Mouse (Mus musculus): ENCODE measurements around the gene Prkra. TPM values are rescaled to one million over a fixed set of nuclear protein-coding genes. Genes with fewer than 3 reads are reported as not detected.

The Prkra gene
- 10 to 100 TPM; 16.6 to 19.1 TPM for total RNA-seq (2021)

DNA sequence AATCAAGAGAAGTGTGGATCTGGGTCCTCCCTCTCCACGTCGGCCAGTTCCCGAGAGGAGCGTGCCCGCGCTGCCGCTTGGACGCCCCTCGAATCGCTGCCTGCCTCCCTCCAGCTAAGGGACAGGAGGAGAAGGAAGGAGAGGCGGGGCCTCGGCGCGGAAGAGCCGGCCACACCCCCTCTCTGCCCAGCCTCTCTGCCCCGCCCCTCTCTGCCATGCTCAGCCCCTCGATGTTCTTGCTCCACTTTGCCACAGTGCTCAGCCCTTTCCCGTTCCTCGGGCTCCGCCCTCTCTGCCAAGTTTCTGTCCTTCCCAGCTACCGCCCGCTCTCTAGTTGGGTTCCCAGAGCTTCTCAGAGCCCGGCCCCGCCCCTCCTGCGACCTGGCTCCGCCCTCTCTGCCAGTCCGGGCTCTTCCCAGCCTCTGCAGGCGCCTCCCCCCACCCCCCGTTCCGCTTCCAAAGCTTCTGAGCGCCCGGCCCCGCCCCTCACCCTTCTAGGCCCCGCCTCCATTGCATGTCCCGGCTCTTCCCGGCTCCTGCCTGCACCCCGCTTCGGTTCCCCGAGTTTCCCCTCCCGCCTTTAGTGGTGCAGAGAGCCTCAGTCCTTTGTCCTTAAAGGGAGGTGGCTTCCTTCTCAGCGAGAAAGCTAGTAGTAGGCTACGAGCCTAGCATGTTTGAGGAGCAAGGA is at the start of gene Prkra, which contains the start of gene Pjvk:
TSS of gene Prkra (minus strand) at position 133 of the 688 bp plus-strand sequence.
TSS of gene Pjvk (plus strand) at position 594 of the 688 bp plus-strand sequence.
- peak; percentile 92 to 99 for DNase-seq (ENCODE audit: extremely low spot score in 1 of 2, low spot score in 1 of 2)

DNA sequence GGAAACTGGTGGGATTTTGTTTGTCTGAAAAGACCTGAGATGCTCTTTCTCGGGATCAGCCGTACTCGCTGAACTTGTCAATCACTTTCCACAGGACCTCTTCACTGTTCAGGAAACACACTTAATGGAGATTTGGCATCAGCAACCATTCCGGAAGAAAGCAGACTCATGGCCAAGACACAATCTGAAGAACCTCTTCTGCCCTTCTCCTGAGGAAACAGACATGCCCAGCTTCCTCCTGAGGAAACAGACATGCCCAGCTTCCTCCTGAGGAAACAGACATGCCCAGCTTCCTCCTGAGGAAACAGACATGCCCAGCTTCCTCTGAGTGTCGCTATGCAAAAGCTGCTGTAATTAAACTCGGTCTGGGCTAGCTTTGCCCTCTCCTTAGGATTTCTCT is 47.5 kb upstream of the Prkra start:
- DNase-seq (ENCODE audit: extremely low spot score in 1 of 2, low spot score in 1 of 2), result no peak

DNA sequence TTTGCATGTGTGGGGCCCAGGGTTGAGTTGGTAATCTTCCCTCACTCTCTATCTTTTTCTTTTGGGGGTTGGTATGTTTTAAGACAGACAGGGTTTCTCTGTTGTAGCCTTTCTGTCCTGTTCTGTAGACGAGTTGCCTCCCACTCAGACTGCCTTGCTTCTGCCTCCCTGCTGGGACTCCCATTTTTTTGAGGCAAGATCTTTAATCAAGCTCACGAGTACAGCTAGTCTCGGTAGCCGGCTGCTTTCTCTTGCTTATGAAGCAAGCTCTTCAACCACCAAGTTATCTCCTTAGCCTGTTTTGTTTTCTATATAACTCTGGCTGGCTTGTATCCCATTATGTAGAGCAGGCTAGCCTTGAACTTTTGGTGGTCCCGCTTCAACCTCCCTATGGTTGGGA is 46.0 kb upstream of the Prkra start:
- DNase-seq (ENCODE audit: extremely low spot score in 1 of 2, low spot score in 1 of 2), result no peak

DNA sequence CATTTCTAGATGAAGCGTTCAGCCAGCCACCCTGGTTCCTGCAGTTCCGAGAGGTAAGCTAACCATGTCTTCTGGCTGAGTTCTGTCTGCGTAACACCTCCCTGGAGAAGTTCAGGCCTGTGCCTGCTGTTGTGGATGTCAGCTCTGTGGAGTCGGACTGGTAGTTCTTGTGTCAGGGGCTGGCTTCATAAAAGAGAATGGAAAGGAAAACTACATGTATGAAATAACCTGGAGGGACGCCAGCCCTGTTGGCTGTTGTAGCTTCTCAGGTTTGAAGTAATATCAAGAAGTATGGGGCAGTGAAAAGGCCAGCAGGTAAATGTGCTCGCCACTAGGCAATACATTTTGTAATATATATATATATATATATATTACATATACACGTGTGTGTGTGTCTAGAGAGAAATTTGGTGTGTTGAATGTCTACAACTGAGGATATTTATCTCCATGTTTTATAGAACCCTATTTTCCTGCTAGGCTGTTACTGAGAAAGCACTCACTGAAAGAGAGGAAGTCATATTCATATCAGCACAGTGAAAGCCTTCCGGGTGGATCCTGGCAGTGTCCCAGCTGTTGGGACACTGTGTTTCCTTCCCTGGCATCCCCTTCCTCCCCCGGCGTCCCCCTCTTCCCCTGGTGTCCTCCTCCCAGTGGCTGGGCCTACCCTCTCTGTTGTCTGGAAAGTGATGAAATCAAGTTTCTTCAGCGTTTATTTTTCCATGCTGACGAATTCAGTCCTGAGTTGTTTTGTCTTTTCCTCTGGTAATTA is 42.8 kb upstream of the Prkra start:
- DNase-seq (ENCODE audit: extremely low spot score in 1 of 2, low spot score in 1 of 2), result no peak

DNA sequence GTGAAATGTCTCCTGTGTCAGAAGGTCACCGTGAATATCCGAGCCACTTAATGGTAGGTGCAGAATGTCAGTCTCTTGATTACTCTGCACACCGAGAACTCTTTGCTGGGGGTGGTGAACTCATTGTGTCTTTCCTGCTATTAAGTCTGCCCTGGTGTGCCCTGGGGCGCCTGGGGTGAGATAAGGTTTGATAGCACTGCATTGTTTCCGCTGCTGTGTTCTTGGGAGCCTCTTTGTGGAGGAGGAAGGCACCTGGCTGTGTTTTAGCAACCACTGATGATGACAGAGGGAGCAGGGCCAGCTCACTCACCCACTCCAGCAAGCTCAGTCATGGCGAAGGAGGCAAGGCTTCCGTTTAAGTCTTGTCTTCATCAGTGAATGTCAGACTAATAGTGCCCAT is 40.3 kb upstream of the Prkra start:
- DNase-seq (ENCODE audit: extremely low spot score in 1 of 2, low spot score in 1 of 2), result no peak

DNA sequence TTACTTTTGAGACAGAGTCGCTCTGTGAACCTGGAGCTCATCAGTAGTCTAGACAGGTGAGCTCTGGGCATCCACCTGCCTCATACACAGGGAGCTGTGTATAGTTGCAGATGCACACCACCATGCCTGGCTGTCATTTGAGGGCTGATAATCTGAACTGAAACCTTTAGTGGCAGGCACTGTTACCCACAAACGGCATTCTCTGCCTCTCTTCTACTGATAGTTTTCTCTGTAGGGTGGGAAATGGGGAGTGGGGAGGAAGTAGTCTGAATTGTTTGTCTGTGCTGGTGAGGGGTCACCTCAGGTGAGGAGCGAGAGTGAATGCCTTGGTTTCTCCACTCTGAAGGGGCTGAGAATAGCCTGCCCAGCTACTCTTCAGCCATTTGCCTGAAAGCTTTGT is 39.8 kb upstream of the Prkra start:
- DNase-seq (ENCODE audit: extremely low spot score in 1 of 2, low spot score in 1 of 2), result no peak

DNA sequence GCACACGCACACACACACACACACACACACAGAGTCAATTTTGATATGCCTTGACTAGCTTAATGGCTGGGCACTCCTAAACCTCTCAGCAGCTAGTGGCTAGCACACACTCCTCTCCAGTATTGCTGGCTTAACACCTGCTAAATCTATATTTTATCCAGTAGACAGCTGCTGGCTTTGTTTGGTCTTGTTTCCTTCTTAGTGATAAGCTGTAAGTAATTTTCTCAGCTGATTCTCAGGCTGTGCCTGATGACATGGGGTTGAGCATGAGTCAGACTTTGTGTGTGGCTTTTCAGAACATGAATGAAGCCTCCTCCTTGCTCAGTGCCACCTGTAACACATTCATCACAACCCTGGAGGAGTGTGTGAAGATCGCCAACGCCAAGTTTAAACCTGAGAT is 39.2 kb upstream of the Prkra start:
- DNase-seq (ENCODE audit: extremely low spot score in 1 of 2, low spot score in 1 of 2), result no peak

DNA sequence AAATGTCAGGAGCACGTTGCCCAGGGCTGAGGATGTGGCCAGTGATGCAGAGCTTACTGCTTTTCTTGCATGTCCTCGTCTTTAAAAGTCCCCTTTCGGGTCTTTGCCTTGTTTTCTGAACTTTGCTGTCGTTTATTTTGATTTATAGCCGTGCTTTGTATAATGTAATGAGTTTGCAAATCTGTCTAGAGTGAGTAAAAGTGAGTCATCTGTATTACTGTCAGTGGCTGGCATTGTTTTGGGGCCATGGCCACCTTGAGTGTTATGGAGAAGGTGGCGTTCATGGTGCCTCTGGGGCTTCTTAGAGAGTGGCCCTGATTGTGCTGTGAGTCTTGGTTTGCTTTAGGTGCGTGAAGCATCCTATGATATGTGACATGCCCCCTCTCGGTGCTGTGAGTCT is 34.5 kb upstream of the Prkra start:
- no peak for DNase-seq (ENCODE audit: extremely low spot score in 1 of 2, low spot score in 1 of 2)

DNA sequence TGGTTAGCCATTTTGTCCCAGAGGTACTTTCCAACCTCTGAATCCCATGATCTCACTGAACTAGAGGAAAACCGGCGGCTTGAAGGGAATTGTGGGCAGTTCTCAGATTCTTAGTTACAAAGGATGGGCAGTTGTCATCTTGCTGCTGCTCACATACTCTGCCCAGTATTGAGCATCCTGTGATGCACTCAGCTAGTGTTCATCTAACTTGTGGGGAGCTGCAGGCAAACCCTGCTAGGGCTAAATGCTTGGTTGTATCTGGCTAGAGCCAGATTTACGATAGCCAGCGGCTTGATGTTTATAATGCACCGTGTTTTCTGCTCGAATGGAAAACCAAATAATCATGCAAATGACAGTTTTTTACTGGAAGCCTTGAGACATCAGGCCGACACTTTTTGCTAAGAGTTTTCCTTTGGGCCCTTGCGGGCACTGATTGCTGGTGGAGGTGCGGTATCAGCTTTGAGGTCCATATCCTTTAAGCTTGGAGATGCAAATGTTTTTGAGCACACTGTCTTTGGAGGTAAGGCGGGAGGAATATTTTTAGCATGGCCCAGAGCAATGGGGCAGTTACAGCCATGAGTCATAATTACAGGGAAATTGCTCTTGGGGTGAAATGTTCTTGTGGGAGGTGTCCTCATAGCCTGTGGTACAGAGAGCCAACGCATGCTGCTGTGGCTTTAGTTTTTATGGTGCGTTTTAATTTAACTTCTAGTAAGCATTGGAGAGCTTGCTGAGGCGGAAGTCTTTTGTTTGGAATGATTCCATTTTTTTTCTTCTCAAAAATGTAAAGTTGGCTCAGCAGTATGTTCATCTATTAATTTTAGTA is 28.8 kb upstream of the Prkra start:
- no peak for DNase-seq (ENCODE audit: extremely low spot score in 1 of 2, low spot score in 1 of 2)

DNA sequence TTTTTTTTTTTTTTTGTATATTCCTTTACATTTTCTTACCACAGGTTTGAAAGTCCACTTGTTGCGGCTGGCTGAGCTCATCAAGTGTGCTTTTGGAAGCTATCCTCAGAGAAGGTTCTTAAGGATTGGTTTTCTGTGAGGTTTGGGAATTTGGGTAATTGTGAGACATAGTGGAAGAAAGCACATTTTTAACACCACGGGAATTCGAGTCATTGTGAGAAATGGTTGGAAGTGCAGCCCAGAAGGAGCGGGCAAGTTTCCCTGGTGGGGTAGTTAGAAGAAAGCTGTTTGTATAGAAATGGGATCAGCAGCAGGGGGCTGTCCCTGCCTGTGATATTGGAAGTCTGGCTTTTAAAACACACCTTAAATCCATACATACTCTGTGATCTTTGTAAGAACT is 28.1 kb upstream of the Prkra start:
- no peak for DNase-seq (ENCODE audit: extremely low spot score in 1 of 2, low spot score in 1 of 2)

DNA sequence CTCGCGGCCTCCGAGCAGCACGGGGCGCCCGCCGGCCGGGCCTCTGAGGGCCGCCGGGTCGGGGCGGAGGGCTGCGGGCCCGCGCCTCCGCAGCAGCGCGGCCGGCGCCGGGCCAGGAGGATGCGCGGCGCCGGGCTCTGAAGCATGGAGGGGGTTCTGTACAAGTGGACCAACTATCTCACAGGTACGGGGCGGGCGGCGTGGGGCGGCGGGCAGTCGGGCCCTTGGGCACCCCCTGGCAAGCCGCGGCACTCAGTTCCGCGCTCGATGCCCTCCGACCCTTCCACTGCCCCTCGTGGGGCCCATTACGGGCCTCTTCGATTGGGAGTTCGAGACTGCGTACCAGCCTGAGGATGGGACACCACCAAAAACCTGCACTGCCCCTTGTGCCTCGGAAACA is 27.6 kb upstream of the Prkra start:
- no peak for DNase-seq (ENCODE audit: extremely low spot score in 1 of 2, low spot score in 1 of 2)

DNA sequence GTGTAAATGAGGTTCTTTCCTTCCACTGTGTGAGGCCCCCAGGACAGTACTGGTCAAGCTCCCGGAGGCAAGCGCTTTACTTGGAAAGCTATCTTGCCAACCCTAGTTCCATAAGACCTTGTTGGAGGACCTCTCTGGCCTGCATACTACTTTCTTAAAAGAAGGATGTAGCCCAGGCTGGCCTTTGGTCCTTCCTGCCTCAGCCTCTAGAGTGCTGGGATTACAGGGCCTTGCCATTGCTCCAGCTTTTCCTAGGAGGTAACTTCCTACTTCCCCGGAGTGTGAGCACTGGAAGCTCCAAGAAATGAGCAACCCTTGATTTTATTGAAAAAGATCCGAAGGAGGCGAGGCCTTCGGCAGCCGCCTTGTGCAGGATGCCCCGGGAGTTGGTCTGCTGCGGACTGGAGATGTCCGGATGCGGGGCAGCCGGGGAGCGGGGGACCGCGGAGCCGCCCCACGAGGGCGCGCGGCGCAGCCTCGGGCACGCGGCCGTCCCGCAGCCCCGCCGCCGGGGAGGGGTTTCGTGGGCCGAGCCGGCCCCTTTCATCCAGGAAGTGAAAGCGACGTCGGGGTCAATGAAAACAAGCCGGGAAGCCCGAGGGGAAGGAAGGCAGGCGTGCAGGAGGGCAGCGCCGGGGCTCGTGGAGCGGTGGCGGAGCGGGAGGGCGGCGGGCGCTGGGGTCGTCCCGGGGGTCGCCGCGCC is 27.1 kb upstream of the Prkra start, which contains the start of gene Plekha3:
TSS of gene Plekha3 (plus strand) at position 557 of the 703 bp plus-strand sequence.
- peak; percentile 69 to 78 for DNase-seq (ENCODE audit: extremely low spot score in 1 of 2, low spot score in 1 of 2)

DNA sequence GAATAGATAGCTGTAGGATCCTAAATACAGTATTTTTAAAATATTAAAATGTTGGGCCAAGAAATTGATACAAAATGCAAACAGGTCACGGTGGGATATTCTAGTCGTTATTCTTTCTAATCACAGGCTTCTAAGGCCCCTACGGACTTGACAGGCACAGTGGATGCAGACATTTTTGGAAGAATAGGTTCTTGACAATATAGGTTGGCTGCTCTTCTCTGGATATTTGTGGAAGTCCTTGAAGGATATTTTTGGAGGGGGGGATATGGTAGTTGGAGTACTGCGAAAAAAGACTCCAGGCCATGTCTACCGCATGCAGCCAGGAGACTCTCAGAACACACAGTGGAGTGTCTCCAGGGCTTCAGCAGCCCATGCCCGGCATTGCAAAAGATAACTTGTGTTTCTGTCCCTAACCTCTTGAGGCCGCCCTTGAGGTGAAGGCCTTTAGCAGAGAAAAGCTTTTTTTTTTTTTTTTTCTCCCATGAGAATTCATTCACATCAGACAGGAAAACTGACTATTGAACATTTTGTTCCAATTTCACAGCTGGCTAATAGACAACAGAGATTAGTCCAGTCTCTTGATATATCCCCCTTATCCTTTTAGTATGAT is 25.8 kb upstream of the Prkra start:
- no peak for DNase-seq (ENCODE audit: extremely low spot score in 1 of 2, low spot score in 1 of 2)

DNA sequence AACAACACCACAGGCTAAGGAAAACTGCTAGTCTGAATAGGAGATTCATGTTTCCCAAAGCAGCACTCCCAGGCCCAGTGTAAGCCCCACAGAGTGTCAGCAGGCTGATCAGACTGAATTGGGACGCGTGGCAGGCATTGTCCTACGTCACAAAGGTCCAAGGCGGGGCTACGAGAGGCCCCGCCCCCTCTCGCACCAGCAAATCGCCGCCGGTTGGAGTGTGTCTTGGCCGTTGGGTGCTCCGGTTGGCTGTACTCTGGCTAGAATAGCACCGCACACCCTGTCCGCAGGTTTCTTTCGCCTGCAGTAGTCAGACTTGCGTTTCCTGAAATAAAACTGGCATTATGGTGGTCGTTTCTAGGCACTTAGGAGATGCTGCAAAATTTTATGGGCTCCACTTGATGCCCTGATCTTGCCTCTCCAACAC is 25.2 kb upstream of the Prkra start, which contains the start of gene Fkbp7:
TSS of gene Fkbp7 (minus strand) at position 151 of the 427 bp plus-strand sequence.
- DNase-seq (ENCODE audit: extremely low spot score in 1 of 2, low spot score in 1 of 2), result peak; percentile 79 to 80

DNA sequence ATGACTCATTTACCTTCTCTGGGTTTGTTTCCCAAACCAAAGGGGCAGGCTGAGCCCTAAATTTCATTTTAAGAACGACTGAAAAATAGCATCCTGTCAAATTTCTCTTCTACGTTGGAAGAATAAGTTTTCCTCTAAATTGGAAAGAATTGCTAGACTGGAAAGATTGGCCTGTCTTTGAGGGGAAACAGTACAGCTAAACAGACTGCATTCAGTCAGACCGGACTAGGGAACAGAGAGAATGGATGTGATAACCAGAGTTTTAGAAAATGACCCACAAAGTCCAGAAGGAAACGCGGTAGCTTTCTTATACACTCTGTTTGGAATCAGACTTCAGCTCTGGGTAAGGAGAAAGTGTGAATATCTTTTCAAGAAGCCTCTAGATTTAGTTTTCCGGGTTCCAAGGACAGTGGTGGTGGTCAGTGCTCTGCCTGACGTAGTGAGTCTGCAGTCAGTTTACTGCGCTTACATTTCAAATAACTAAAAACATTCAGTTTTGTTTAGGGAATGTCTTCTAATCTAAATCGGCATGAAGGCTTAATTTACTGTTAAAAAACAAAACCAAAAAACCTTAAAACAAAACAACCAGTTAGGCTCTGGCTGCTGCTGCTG is 24.4 kb upstream of the Prkra start:
- no peak for DNase-seq (ENCODE audit: extremely low spot score in 1 of 2, low spot score in 1 of 2)

DNA sequence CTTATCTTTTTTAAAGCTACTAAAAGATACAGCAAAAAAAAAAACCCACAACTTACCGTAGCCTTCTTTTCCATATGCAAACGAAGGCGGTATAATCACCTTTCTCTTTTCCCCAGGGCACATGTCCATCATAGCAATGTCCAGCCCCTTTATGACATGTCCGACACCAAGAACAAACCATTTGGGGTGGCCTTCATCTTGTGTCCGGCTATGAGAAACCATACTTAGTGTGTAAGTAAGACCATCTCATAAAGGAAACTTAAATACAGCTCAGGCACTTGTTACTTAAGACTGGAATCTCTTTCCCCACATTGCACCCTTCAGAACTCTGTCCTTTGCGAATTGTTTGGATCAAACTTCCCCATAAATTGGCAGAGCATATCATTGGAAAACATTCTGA is 23.8 kb upstream of the Prkra start:
- no peak for DNase-seq (ENCODE audit: extremely low spot score in 1 of 2, low spot score in 1 of 2)

DNA sequence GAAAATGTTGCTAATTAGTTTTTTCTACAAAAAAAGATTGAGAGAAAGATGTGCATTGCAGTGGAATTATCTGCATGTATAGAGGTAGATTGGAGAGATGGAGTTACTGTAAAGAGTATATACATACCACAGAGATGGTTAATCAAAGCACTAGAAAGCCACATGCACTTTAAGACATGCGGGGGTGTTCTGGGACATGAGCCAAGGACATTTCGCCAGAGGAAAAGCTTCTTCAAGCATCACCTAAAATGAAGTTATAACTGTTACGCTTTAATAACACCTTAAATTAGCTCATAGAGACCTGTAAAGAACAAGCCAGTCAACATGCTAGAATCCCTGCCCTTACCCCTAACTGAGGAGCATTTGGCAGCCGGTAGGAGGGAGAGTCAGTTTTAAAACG is 19.4 kb upstream of the Prkra start:
- DNase-seq (ENCODE audit: extremely low spot score in 1 of 2, low spot score in 1 of 2), result no peak

DNA sequence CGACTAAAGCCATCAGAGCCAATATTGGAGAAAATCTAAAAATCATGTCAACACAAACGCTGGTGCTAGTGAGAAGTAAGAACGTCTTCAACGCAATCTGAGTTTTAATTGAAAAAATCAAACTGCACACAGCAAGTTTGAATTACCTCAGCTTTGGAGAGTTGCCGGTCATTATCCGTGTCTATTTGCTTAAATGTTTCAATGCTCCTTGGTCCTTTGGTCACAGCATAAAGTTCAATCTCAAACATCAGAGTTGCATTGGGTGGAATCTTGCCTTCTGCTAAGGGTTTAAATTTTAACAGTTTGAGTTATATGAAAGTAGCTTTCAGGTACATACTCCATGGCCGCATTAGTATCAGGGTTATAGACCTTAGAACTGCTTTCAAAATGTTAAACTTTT is 17.7 kb upstream of the Prkra start:
- DNase-seq (ENCODE audit: extremely low spot score in 1 of 2, low spot score in 1 of 2), result no peak

DNA sequence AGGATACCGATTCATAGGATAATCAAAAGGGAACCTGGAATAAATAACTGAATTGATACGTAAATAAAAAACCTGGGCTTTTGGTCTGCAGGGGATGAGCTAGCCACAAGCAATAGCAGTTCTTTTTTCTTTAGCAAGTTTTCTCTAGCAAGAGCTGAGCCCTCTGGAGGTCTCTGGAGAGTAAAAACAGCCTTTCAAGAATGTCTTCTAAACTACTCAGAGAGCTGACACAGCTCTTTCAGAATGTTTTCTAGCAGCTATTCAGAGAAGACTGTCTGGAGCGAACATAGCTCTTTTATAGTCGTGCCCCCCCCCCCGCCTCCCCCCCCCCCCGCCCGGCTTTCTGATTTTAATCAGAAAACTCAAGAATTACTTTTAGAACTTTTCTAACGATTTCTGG is 11.6 kb upstream of the Prkra start:
- no peak for DNase-seq (ENCODE audit: extremely low spot score in 1 of 2, low spot score in 1 of 2)

All from layer of hippocampus, postnatal 25 days (tissue).